21 mouse cellular contexts compared by ENCODE assay signal in the genomic region with DNA sequence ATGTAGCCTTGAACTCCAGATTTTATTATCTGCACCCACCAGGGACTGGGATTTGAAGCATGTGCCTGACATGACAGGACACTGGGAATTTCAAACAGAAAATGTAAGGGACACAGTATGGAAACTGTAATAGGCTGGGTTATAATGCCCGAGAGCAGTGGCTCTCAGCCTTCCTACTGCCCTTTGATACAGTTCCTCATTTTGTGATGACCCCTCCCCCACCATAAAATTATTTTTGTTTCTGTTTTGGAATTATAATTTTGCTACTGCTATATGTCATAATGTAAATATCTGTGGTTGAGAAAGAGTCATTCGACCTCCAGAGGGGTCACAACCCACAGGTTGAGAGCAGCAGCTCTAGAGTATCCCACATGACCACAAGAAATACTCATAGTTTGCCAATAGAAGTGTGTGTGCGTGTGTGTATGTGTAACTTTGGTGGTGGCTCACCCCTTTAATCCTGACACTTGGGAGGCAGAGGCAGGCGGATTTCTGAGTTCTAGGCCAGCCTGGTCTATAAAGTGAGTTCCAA. TPM values are rescaled to one million over a fixed set of nuclear protein-coding genes. Genes with fewer than 3 reads are reported as not detected.
DNase-seq lines count a peak whose midpoint lies in the region; ATAC-seq and TF ChIP-seq lines count a peak whose summit lies in the region.
"Had no signal": no experiment of that assay in that cellular context is flagged by ENCODE, and none has a peak within 500 bp of the region (broad histone marks: within the 10 kb centered on the region; RNA-seq: fewer than 3 reads in every experiment).

No protein-coding gene starts in this region.

- ATAC-seq in liver, embryonic 12.5 days: no peak
- ATAC-seq in monocyte, adult 5-6 weeks (replicated peaks; ENCODE audit: insufficient number of reproducible peaks, low FRiP score, low TSS enrichment, poor library complexity, severe bottlenecking): peak; percentile 52
- ATAC-seq: forebrain, embryonic 13.5 days; hindbrain, postnatal 0 days; Patski had no signal

- no peak for TF ChIP-seq CTCF in heart, adult 2 months (IDR thresholded peaks at IDR 0.05)
- TF ChIP-seq CTCF in bone marrow, adult 2 months (IDR thresholded peaks at IDR 0.05; ENCODE audit: control insufficient read depth, insufficient read depth, low read length): no peak

- WGBS in heart, adult 2 months: 87% methylated on average over 4 of the region's 4 CpGs
- WGBS in bone marrow, adult 2 months: 49% methylated on average over 4 of the region's 4 CpGs
- WGBS in liver, embryonic 12.5 days (ENCODE audit: insufficient replicate concordance): 74% methylated on average over 4 of the region's 4 CpGs

- TF ChIP-seq POLR2A in heart, adult 2 months (IDR thresholded peaks at IDR 0.05; ENCODE audit: insufficient read depth, low read depth, low read length): no peak
- TF ChIP-seq POLR2A in bone marrow, adult 2 months (IDR thresholded peaks at IDR 0.05; ENCODE audit: borderline replicate concordance, control insufficient read depth, low read depth, low read length): no peak

- no peak for TF ChIP-seq EP300 in heart, adult 2 months (IDR thresholded peaks at IDR 0.05; ENCODE audit: insufficient read depth, low read depth, low read length)

- peaks cover 34% of the 10 kb centered on the region for H3K4me1 ChIP-seq in heart, adult 2 months (ENCODE audit: control insufficient read depth, insufficient read depth, low read length)
- peaks cover 2% of the 10 kb centered on the region for H3K4me1 ChIP-seq in bone marrow, adult 2 months (ENCODE audit: control insufficient read depth, insufficient read depth, low read length)
- peaks cover 97% of the 10 kb centered on the region for H3K4me1 ChIP-seq in liver, embryonic 12.5 days

- H3K79me2 ChIP-seq in heart, adult 2 months (replicated peaks; ENCODE audit: control insufficient read depth, insufficient read depth, low read length): peaks cover 15% of the 10 kb centered on the region

- no peaks in the 10 kb centered on the region for H3K9me3 ChIP-seq in liver, embryonic 12.5 days (replicated peaks)
- H3K9me3 ChIP-seq: embryonic facial prominence, embryonic 15.5 days; forebrain, embryonic 13.5 days; megakaryocyte, embryonic 14.5 days; neural tube, embryonic 13.5 days had no signal

- no peak overlapping the region for H3K9ac ChIP-seq in heart, adult 2 months (ENCODE audit: low read depth, low read length)
- no peak overlapping the region for H3K9ac ChIP-seq in liver, embryonic 12.5 days
- H3K9ac ChIP-seq: embryonic facial prominence, embryonic 15.5 days; forebrain, embryonic 13.5 days; lung, embryonic 14.5 days; neural tube, embryonic 13.5 days had no signal

- peak overlapping the region; percentile 19; the same call in 1 of the 2 replicates for H3K27ac ChIP-seq in heart, adult 2 months
- peak overlapping the region; percentile 51; the same call in 1 of the 2 replicates for H3K27ac ChIP-seq in bone marrow, adult 2 months (ENCODE audit: control insufficient read depth, insufficient read depth, low read depth, low read length, poor library complexity)
- peak overlapping the region; percentile 67 for H3K27ac ChIP-seq in liver, embryonic 12.5 days
- H3K27ac ChIP-seq: embryonic facial prominence, embryonic 15.5 days; forebrain, embryonic 13.5 days; hindbrain, postnatal 0 days; neural tube, embryonic 13.5 days had no signal

- H3K27me3 ChIP-seq in heart, adult 2 months (ENCODE audit: control insufficient read depth, insufficient read depth, low read length): no peaks in the 10 kb centered on the region
- no peaks in the 10 kb centered on the region for H3K27me3 ChIP-seq in liver, embryonic 12.5 days (replicated peaks)
- H3K27me3 ChIP-seq: embryonic facial prominence, embryonic 15.5 days; forebrain, embryonic 13.5 days; megakaryocyte, embryonic 14.5 days; neural tube, embryonic 13.5 days; Patski had no signal

- no peak for DNase-seq in heart, adult 2 months
- DNase-seq in heart, postnatal 36 days: no peak
- no peak for DNase-seq in urinary bladder, postnatal 36 days (ENCODE audit: low spot score in 2 of 2)
- DNase-seq in retina, postnatal 1 day: no peak
- no peak for DNase-seq in urinary bladder, adult 18-20 months (ENCODE audit: low spot score in 2 of 2)
- DNase-seq: cerebellum, adult 18-20 months; heart, postnatal 14 days; kidney, postnatal 14 days; lung, embryonic 14.5 days; thymus, adult 2 months had no signal

- intact Hi-C loops in heart, adult 2 months (cut with DNase I): loop anchor here (5.0 kb wide), 1 partner anchor 107 kb away; no protein-coding TSS in a partner anchor
- intact Hi-C loops in heart, postnatal 36 days (cut with DNase I): no loop called here

- H3K4me3 ChIP-seq in heart, adult 2 months: no peak overlapping the region
- H3K4me3 ChIP-seq in bone marrow, adult 2 months (replicated peaks; ENCODE audit: control insufficient read depth, low read depth, low read length): no peak overlapping the region
- H3K4me3 ChIP-seq in liver, embryonic 12.5 days: no peak overlapping the region
- H3K4me3 ChIP-seq: embryonic facial prominence, embryonic 15.5 days; forebrain, embryonic 13.5 days; megakaryocyte, embryonic 14.5 days; neural tube, embryonic 13.5 days had no signal

- H3K4me2 ChIP-seq in liver, embryonic 12.5 days: no peak overlapping the region
- H3K4me2 ChIP-seq: embryonic facial prominence, embryonic 15.5 days; forebrain, embryonic 13.5 days; lung, embryonic 14.5 days; neural tube, embryonic 13.5 days had no signal

- H3K36me3 ChIP-seq in heart, adult 2 months (ENCODE audit: control insufficient read depth, insufficient read depth, low read length): peaks cover 36% of the 10 kb centered on the region
- no peaks in the 10 kb centered on the region; the same call in 1 of the 2 replicates for H3K36me3 ChIP-seq in liver, embryonic 12.5 days
- H3K36me3 ChIP-seq: embryonic facial prominence, embryonic 15.5 days; neural tube, embryonic 13.5 days had no signal

RNA-seq across cellular contexts. Expression of gene Slc45a1, which starts 57.6 kb away (rescaled TPM):
- not detected for total RNA-seq in heart, adult 2 months (2021)
- polyA plus RNA-seq in heart, adult 2 months (2012; rRNA removed): not detected in 2 replicates
- total RNA-seq in heart, postnatal 36 days (2021): not detected
- not detected in 2 replicates for polyA plus RNA-seq in bone marrow, adult 2 months (2011; ENCODE audit: insufficient read depth, insufficient read length, low replicate concordance, missing spikeins)
- polyA plus RNA-seq in liver, embryonic 12.5 days (2016; fragmentation: Nextera tagmentation; extraction: Ambion mirVana): 0.05 TPM in 1 of 2 replicates, not detected in the other
- not detected in 3 replicates for total RNA-seq in monocyte, adult 5-6 weeks (2017)
- total RNA-seq: gastrocnemius, adult 18-20 months; heart, adult 8-10 months; heart, postnatal 14 days had no signal
- polyA plus RNA-seq: lung, embryonic 14.5 days; Patski had no signal
